Mouse (Mus musculus) thymus, adult 18-20 months (tissue): ENCODE results near the gene Zap70.
"Not testable (repeated sequence)": the region's sequence is repeated elsewhere in the genome, so short reads cannot be mapped to it uniquely, and the experiment has no call there.

Source experiments
- DNase-seq, 2 experiments: peaks; one replicate each; pipeline ENCODE4 v3.0.0; 2022; ENCODE audit warnings: mixed read lengths in 2 of 2

The Zap70 gene

DNA sequence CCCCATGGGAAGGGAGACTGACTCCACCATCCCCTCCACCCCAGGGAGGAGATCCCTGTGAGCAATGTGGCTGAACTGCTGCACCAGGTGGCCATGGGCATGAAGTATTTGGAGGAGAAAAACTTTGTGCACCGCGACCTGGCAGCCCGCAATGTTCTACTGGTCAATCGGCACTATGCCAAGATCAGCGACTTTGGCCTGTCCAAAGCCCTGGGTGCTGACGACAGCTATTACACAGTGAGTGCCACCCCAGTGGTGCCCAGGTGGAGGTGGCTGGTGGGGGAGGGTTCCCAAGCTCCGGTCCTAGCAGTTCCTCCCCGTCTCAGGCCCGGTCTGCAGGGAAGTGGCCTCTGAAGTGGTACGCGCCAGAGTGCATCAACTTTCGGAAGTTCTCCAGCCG is 19.2 kb downstream of the Zap70 start:
- no peak for DNase-seq

DNA sequence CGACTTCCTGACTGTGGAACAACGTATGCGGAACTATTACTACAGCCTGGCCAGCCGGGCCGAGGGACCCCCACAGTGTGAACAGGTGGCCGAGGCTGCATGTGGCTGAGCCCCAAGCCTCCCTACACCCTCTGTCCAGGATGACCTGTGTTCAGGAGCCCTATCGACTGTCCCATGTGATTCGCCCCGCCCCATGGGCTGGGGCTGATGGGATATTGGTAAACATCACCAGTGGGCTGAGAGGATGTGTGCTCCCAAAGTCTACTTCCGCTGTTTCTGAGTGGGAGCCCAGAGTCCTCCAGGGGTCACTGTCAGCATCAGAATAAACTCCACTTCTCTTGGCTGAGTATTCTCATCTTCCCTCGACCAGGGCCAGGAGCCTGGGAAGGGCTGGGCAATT is 20.9 kb downstream of the Zap70 start:
- no peak for DNase-seq

DNA sequence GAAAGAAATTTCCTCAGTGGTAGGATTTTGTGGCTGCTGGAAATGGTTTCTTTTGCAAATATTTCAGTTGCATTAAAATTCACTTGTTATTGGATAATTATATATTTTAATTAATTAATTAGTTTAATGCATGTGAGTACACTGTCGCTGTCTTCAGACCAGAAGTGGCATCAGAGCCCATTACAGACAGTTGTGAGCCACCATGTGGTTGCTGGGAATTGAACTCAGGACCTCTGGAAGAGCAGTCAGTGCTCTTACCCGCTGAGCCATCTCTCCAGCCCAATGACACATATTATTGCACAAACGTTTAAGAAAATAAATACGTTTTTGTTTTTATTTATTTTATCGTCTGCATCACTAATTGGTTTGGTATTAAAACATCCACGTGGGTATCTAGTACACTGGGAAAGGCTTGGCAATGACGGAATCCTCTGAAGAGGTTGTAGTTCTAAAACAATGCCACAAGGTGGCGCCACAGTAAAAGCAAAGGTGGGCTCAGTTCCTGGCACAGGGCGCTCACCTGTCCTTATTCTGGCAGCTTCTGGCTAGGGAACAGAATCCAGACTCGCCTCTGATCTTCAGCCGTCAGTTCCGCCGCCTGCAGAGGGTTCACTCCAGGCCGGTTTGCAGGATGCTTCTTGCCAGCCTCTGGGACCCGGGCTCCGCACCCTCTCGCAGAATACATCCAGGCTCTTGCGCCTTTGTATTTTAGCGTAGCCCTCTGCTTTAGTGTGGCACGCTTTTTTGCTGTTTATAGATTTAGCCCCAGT is 23.0 kb downstream of the Zap70 start:
- DNase-seq = no peak

DNA sequence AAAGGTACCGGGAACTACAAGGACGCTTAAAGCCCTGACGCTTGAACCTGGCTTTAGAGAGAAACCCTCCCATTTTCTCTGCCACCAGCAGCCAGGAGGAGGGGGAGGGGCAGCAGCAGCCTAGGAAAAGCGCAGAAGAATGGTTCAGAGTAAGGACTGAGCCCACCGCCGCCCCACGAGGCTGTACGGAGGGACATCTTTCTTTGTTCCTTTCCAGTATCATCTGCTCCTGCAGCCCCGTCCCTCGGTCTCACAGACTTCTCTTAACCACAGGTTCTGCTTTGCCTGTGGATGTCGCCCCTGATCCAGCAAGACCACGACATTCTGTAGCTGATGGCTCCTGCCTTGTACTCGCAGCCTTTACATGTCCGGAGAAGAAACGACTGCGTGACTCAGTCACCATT is 23.6 kb downstream of the Zap70 start:
- DNase-seq = no peak

DNA sequence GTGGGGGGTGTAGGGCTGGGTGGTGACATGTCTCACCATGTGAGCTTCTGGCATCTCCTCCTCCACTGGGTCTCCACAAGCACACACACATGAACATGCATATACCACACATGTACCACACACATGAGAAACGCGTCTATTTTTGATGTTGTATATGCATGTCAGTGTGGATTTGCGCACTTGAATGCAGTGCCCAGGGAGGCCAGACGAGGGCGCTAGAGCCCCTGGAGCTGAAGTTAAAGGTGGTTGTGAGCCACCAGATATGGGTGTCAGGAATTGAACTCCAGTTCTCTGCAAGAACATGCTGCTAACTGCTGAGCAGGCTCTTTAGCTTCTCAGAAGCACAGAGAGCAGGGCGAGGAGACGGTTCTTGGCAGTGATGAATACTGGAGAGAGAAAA is 24.8 kb downstream of the Zap70 start:
- no peak for DNase-seq

DNA sequence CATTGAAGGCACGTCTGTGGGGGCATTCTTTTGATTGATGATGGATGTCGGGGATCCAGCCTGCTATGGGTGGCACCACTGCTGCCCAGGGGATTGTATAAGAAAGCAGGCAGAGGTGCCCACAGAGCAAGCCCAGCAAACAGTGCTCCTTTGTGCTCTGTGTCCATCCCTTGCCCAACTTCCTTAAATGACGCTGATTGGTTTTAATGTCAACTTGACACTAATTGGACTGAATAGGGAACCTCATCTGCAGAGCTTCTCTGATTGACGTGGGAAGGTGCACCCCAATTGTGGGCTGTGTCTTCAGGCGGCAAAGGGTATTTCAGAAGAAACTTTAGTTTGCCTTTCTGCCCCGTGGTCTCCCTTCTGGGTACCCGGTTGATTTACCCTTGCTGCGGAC is 27.8 kb downstream of the Zap70 start:
- DNase-seq = no peak

DNA sequence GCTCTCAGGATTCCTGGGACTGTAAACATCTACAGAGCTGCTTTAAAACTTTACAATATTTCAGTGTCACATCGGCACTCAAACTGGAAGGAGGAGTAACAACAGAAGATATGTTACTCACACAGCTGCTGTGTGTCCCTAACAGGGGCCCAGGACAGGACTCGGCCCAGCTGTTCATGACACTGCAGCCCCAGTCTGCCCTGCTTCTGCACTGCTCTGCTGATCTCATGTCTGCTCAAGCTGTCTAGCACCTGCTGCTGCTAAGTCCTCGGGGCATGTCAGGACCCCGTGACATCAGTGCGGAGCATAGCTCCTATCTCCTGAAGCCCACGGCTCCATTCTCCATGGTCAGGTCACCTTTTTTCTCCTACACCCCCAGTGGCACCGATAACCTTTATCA is 35.1 kb downstream of the Zap70 start:
- DNase-seq = no peak

DNA sequence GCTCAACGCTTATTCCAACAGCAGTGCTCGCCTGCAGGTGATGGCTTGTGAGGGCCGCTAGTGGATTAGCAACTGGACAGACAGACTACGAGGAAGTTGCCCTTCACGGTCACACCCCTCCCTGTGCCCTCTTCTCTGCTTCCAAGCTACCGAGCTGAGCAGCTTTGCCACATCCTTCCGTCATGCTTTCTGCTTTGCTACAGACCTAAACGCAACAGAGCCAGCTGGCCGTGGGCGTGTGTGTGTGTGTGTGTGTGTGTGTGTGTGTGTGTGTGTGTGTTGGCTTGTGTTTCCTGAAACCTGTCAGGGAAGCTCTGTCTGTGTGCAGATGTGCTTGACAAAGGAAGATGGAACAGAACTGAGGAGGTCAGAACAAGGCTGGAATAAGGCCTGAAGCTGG is 35.9 kb downstream of the Zap70 start:
- peak; percentile 53 to 71 for DNase-seq

DNA sequence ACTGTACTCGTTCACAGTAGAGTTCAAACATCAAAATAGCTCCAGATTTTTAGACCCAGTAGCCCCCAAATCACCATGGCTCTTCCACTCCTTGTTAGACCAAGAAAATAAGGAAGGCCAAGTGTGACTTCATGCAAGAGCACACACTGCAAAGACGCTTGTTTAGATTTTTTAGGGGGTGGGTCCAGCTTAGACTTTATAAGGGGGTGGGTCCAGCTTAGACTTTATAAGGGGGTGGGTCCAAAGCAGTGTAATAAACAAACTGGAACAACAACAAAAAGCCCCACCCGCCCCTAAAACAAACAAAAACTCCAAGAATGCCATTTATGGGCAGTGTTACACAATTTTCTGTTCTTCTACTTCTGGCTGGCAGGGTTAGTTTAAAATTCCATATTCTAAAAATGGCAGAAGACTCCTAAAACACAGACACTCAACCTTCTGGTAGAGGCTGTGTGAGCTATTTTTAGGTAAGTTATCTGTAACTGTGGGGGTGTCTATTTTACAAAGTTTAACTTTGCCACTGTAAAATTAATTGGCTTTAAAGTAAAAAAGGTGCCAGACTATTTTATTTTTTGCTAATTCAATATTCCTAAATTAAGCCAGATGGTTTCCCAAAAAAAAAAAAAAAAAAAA is 38.9 kb downstream of the Zap70 start:
- DNase-seq = no peak

DNA sequence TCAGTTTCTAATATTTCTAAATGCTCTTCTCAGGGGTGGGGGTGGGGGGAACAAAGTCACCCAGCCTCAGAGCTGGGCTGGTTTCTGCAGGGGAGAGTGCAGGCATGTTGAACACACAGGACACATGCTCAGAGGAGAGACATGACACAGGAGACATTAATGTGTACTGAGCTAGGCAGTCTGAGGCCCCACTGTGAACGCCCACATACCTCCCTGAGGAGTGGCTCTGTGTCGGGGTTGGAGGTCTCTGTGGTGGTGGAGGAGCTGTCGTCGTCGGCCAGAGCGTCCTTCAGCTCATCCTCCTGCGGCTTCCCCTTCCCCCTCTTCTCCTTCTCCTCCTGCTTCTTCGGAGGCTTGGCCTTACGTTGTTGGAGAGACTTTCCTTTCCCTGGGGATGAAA is 42.7 kb downstream of the Zap70 start:
- no peak for DNase-seq

DNA sequence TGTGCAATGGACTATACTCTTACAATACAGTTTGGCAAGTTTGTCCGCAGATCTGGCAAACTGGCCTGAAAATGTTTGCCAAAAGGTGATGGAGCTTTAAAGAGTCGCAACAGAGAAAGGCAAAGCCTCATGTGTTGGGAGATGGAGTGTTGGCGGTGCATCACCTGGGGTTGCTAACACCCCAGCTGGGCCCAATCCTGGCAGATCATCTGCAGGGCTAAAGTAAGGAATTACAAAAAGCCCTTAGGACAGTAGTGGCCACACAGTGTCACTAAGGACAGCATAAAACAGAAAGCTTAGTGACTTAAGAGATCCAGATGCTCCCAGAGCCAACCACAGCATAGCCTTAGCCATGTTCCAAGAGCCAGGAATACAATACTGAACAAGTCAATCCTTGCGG is 43.2 kb downstream of the Zap70 start:
- DNase-seq = no peak

DNA sequence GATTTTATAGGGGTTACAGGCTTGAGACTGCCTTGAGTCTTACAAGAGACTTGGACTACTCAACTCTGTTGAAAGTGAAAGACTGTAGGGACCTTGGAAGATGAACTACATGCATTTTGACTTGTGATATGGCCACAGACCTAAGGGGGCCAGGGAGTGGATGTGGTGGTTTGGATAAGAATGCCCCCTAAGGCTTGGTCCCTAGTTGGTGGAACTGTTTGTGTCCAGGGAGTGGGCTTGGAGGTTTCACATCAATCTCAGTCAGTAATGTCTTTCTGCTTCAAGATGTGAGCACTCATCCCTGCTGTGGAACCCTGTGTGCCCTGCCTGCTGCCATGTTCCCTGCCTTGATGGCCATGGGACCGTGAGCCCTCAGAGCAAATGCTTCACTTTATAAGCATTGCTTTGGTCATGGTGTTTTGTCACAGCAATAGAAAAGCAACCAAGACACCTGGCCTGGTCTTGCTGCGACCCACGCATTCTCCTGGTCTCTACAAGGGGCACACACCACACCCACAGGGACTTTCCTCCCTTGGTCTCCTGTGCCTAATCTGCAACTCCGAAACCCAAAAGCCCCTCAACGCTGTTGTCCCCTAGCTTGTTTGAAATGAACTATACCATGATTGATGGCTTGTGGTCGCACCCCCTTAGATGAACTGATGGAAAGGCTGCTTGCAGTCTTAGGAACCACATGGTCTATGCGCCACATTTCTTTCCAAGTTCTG is 44.7 kb downstream of the Zap70 start:
- DNase-seq = no peak

DNA sequence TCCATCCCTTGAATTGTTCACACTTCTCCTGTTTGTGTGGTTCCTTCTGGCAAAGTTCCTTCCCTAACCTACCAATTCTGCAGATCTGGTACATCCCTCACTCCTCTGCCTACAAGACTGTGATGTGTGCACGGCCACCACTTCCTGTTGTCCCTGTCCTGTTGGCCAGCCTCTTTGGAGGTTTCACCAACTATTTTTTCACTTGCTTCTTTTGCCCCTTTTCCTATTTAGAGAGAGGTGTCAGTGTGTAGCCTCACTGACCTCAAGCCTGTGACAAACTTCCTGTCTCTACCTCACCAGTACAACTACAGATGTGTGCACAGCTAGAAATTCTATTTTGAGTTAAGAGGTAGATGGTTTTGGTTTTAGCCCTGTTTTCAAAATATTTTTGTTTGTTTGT is 45.5 kb downstream of the Zap70 start:
- DNase-seq = no peak

DNA sequence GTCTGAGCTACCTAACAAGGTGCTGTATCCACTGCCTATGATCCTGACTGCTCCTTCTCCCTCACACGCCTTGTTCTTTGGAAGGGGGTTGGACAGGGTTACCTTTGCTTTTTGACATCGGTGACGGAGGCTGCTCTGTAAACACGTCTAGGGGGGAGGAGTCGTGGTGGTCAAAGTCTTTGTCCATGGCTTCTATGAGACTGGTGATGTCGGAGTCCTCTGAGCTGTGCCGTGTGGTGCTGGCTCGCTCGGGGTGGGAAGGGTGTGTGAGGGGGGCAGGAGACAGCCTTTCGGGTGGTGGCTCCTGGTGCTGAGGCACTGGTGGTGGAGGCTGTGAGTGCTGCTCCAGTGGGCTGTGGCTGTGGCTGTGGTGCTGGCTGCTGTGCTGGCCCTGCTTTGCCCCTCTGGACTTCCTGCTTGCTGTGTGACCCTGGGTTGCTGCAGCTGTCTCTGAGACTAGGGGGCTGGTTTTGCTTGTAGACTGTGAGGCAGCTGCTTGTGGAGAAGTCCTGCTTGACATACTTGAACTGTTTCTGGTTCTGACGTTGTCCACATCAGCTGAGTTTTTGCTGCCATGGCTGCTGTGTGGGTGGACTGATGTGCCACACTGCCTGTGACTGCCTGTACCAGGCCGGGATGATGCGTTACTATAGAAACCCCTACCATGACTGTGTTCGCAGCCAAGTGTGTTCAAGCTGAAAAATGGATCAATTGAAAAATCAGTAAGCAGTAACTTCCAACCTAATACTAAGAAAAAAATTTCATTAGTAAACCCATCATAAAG is 46.4 kb downstream of the Zap70 start:
- no peak for DNase-seq

DNA sequence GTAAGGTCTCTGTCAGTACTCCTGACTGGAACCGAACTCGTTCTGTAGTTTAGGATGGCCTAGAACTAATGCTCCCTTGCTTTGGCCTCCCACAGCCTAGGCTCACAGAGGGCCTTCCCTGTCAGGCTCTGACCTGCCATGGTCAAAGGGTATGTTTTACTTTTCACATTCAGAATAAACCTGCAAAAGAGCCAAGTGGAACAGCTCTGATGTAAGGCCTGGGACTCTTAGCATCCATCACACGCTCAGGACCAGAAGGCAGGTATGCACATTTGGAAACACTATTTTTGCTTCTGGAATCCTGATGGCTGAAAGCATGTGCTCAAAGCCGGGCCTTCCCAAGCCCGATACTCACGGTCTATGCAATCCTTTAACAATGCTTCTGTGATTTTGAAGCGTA is 50.2 kb downstream of the Zap70 start:
- no peak for DNase-seq

DNA sequence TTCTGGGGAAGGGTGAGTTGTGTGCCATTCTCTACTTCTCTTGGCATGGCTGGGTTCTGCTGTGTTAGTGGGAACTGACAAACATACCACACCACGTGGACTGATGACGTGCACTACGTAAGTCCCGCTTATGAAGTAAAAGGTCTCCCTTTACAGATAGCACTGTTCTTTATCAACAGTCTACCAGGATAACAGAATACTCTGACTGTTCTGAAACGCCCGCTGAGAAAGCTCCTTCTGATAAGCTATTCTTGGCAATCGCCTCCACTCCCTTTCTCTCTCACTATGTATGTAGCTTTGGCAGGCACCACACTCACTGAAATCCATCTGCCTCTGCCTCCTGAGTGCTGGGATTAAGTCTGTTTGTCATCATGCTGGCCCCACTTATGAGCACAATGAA is 51.8 kb downstream of the Zap70 start:
- no peak for DNase-seq

DNA sequence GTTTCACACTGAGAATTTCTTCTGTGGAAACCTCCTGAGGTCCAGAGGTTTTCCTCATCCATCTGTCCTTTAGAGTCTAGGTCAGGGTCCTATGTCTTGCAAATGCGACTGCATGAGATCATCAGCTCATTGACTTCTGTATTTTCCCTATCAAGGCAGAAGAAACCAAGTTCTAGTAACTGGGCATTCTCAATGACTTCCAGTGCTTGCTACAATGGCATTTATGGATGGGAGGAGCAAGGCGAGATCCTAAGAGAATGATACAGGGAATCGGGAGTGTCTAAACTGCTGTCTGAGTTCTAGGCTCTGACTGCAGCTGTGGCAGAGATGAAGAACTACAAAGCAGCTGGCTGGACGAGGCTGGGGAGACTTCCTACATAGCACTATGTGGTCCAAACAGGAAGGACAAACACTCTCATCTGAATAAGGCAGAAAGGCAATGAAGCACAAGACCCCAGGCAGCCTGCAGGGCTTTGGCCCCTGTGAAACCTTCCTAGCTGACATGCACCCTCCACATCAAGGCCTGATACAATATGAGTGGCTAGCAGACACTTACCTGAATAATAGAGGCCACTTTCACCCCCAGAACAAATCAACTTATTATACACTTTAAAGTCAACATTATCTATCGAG is 52.8 kb downstream of the Zap70 start:
- DNase-seq = no peak

DNA sequence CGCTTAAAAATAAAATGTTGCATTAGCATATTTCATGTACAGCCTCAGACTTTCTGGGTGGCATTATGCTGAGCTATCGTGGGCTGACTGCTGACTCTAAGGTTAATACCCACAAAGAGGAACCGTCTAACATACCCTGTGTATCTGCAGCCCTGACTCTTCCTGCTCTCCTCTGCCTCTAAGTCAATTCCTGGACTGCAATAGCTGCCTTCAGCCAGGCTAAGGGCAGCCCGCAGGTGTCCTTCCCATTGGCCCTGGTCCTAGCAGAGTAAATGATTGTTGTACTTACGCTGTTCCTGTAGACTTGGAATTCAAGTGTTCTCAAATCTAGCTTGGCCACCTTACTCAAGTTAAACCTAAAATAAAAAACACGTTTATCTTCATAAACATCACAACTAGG is 53.6 kb downstream of the Zap70 start:
- DNase-seq = no peak

DNA sequence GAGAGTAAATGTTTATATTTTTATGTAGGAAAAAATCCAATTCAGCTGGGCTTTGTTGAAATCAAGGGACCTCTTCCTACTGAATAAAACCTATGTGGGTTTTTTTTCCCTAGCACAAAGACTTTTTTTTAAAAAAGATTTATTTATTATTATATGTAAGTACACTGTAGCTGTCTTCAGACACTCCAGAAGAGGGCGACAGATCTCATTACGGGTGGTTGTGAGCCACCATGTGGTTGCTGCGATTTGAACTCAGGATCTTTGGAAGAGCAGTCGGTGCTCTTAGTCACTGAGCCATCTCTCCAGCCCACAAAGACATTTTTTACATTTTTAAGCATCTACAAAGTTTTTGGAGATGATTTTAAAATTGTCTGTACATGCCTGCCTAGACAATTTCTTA is 60.3 kb downstream of the Zap70 start:
- not testable (repeated sequence) for DNase-seq

DNA sequence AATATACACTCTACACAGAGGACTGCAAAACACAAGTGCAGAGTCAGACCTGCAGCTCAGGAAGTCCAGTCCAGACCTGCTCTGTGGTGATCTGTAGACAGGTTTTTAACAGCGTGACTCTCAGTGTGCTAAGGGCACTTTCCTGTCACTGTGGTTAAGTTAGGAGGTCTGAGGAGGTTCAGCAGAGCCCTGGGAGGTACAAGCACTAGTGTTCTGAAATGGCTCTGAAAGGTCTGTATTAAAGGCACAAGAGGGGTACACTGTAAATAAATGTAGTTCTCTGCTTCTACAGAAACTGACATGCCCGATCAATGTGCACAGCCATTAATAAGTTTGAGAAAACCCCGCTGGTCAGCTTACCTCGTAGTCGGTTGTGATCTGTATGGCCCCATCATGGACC is 62.8 kb downstream of the Zap70 start:
- DNase-seq = no peak

DNA sequence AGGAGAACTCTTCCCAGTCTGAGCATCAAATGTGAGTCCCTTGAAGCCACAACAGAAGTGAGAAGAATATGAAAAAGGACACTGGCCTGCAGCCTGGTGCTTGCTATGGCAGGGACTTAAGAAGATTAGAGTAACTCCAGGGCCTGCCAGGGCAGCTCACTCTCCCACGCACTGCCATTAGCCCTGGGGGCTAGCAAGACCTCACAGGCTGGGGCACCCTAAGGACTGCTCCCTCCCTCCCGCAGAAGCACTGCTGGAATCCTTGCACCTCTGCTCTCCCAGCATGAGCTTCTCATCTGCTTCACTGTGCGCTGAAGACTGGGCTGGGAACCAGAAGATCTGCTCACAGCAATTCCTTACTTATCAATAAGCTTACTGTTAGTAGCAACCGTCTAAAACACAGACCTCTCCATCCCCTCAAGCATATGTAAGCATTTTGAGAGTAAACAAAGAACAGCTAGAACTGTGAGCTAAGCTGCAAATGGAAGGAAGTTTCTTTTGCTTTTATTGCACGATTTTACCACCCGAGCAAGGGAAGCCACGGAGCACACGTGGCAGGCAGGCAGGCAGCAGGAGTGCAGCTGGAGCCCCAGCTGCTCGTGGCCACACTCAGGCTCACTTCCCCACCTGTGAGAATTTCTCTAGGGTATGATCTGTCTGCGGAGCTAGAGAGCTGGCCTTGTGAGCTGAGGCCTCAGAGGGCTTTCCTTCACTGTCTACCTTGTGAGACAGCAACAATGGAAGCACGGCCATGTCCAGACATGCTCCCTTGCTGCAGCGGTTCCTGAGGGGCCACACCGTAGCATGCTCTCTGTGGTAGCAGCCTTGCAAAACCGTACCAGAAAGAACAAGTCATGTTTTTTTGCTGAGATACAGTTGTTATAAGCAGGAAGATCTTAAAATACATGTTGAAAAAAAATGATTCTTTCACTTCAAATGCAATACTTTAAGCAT is 69.6 kb downstream of the Zap70 start:
- peak; percentile 39 to 43 for DNase-seq
